Mouse (Mus musculus) frontal cortex, postnatal 25 days (tissue): ENCODE results near the gene Pcp4l1.
"Not testable (repeated sequence)": the region's sequence is repeated elsewhere in the genome, so short reads cannot be mapped to it uniquely, and the experiment has no call there.

Source experiments
- DNase-seq, 2 experiments: peaks; one replicate each; pipeline ENCODE4 v3.0.0; 2022; ENCODE audit warnings: low spot score in 2 of 2

The Pcp4l1 gene

DNA sequence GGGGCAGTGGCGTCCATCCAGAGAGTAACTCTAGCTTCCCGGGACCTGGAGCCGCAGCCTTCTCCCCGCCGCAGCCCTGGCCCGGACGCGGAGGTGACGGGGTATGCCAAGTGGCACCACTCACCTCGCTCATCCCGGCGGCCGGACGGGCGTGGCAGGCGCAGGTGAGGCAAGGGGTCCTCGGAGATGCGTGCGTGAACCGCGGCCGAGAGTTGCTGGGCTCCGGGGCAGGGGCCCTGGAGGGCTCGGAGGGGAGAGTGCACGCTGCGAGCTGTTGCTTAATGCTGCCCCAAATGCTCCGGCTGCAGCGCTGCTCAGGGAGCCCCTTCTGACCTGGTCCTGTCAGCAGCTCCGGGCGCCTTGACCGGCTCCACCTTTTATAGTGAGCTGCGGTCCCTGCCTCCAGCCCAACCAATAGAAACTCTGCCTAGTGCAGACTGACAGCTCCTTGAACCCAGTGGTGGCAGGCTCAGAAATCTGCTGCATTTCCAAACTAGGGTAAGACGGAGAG is at the start of gene Pcp4l1:
Gene Pcp4l1 (minus strand): TSS at position 382 of the 511 bp plus-strand sequence.
- DNase-seq: peak in 1 of 2 experiments; percentile 56

- DNase-seq: no peak
Measured at GRCm38 (mm10) chr1:171245353-171245752, 49.3 kb upstream of the Pcp4l1 start.

DNA sequence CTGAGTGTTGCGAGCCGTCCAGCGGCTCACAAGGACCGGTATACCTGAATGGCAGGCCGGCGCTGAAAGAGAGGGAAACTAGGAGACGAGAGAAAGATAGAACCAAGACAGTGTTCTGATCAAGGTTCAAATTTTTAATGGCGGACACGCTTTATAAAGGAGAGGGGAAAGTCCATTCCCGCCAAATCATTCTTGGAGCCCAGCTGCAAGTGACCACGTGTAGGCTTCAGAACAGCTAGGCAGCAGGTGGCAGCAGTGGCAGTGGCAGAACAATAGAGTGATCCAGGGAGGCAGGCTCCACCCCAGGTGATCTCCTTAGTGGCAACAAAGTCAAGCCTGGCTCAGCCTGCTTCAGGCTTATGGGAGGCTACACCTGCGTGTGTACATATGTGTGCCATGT is 45.9 kb upstream of the Pcp4l1 start:
- DNase-seq: not testable (repeated sequence)

GRCm38 (mm10) chr1:171240911-171241310 is 44.8 kb upstream of the Pcp4l1 start:
- no peak for DNase-seq

DNA sequence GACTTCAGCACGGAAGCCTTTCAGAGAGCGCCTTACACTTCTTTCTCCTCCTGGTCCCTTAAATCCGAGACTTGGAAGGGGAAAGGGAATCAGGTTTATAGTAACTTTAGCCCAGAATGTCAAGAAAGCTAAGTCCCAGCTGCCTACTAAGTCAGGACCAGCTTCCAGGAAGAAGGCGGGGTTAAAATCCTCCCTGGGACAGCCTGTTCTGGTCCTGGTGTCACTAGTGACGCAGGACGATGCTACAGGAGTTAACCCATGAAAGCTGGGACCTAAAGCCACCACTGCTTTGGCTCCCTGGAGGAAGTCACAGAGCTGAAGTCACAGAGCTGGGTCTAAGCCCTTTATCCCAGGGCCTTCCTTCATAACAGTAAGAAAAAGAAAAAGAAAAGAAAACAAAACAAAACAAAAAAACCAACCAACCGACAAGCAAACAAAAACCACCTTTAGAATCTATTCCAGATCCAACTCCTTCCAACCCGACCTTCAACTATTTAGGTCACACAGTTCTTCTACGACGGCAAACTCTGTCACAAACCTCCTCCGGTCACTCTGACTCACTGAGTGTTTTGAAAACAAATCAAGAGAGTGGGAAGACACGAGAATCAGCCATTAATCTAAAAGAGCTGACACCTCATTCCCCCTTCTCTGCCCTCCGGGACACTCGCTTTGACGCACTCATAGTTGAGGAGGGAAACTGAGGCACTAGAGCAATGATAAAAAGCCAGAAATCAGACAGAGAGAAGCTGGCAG is 44.1 kb upstream of the Pcp4l1 start:
- no peak for DNase-seq

- DNase-seq: no peak
Measured at GRCm38 (mm10) chr1:171238463-171238862, 42.4 kb upstream of the Pcp4l1 start.

DNA sequence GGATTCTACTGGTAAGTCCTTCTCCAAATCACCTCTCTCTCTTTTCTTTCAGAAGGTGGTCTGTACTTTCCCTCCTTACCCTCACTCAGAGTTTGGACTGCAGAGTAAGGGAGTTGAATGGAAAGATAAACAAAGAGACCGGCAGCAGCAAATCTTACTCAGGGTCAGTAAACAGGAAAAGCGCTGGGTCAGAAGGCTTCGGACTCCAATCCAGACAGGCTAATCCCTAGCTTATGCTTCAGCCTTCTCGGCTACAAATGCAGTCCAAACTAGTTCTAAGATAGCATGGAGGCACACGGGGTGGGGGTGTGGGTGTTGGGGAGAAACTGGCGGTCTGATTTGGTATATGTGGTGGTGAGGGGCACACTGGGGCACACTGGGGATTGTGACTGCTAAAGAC is 41.4 kb upstream of the Pcp4l1 start:
- no peak for DNase-seq

- DNase-seq: no peak
Measured at GRCm38 (mm10) chr1:171235791-171236190, 39.7 kb upstream of the Pcp4l1 start.

DNA sequence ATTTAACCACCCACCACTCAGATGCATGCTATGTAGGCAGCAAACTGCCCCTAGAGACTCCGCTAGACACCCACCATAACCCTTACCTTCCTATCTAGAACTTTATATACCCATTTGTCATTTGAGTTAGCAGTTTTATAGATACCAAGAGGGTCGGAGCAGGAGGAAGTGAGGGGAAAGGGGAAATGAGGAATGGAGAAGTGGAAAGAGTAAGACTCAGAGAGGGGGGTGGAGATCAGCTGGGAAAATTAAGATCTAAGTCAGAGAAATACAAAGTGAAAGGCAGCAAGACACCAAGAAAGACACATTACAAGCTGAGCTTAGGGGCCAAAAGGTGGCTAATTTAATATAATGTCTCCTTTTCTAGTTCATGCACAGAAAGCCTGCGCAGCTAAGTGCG is 38.5 kb upstream of the Pcp4l1 start:
- DNase-seq: no peak

DNA sequence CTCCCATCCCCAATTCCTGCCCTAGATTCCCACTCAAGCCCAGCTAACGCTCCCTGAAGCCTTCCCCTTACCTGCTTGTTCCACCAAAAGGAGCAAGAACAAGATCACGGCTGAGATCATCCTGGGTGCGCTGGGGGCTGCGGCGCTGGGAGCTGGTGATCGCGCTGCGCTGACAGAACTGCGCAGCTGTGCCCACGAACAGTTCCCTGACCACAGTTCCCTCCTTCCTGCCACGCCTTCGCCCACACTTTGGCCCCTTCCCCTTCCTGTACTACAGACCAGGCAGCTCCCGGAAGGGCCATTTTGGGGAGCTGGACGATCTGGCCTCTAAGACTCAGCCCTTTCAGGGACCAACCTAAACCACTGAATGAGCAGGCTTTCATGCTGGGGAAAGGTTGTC is 38.1 kb upstream of the Pcp4l1 start, which contains the start of gene Fcer1g:
Gene Fcer1g (minus strand): TSS at position 240 of the 400 bp plus-strand sequence.
- no peak for DNase-seq

DNA sequence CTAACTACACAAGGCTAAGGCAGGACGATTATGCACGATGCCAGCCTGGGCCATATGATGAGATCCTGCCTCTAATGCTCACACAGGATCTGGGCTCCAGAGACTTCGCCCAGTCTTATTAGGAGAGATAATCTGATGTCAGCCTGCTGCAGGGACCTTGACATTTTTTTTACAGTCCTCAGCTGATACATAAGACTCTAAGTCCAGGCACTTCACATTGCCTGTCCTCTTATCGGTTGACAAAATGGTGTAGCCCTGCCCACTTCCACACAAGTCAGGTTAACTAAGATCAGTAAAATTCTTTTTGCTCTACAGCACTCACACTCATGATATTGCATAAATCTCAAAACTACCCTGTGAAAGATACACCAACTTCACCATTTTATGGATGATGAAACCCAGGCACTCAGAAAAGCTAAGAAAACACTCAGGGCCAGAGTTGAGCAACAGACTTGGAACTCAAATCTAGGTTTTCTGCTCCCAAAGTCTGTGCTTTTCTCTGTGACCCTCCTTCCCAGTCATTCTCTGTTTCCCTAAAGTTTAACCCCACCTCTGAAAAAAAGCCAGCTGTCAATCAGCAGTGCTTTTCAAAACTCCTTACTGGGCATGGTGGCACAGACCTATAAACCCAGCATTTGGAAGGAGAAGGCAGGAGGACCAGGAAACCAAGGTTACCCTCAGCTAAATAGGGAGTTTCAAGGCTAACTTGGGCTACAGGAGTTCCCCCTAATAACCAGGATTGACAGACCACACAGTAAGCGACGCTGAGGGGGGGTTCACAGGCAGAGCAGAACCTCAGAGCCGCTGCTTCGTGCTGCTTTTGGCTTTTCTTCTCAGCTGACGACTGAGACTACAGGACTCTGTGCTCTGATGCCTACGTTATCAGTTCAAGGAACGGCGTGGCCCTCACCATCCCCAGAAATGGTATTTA is 37.0 kb upstream of the Pcp4l1 start:
- no peak for DNase-seq

DNA sequence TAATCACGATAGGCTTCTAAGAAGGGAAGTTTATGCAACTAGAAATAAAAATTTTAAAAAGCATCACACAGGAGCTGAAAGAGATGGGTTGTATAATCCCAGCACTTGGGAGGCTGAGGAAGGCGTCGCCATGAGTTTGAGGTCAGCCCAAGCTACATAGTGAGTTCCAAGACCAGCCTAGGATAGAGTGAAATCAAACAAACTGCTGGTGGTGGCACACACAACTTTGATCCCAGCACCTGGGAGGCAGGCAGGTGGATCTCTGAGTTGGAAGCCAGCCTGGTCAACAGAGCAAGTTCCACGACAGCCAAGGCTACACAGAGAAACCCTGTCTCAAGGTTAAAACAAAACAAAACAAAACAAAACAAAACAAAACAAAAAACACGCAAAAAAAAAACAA is 36.3 kb upstream of the Pcp4l1 start:
- no peak for DNase-seq

DNA sequence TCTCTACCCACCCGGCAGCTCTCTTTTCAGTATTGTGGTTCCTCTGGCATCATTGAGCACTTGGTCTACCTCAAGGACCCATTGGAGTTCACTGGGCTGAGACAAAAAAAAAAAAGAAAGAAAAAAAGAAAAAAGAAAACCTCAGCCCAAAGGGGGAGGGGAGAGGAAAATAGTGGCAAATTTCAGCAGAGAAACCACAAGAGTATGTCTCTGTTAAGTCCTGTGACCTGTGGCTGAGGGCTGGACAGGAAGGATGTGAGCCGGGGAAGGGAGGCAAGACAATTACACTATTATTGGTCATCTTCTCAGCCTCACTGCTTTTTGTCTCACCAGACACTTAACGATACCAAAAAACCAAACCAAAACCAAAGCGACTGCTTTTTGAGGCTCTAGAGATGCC is 35.8 kb upstream of the Pcp4l1 start:
- no peak for DNase-seq

DNA sequence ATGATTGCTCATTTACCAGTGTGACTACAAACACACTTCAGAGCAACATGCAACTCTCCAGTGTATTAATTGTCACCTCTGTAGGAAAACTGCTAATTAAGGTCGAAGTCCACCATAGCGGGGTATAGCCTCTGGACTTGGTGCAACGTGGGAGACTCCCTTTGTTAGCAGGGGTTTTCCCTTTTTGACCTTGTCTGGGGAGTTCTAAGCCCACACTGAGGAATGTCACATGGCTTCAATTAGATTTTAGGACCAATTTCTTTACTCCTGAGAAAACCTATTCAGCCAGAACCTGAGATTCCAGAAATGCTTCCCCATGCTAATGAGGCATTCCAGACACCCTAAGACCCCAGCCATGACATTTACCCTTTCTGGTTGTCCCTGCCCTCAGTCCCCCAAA is 34.1 kb upstream of the Pcp4l1 start:
- DNase-seq: no peak

DNA sequence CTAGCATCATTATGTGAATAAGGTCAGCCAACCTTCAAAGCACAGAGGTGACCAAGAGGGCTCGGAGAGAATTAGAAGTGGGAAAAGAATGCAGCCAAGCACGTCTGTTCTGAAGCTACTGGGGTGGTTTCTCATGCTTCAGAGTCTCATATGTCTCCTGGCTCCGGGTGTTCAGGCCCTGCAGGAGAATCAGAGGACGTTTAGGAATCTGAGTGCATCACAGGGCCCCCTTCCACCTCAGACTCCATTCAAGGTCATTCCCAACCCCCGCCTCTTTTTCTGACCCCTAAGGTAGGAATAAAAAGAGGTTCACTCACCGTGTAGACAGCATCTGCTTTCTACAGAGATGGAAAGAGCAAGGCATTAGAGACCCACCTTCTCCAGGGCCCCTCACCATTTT is 33.7 kb upstream of the Pcp4l1 start:
- no peak for DNase-seq

DNA sequence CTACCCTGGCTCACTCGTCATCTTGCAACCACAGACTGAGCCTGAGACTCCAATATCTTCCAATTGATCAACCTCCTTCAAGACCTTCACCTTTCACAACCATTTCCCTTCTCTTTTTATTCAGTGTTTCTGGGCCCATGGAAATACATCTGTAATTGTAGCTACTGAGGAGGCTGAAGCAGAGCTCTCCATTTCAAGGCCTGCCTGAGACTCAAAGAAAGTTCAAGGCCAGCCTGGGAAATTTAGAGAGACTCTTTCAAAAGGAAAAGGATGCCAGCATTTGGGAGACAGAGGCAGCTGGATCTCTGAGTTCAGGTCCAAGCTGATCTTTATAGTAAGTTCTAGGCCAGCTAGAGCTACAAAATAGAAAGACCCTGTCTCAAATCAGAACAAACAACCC is 31.8 kb upstream of the Pcp4l1 start:
- DNase-seq: no peak

- no peak for DNase-seq
Measured at GRCm38 (mm10) chr1:171226780-171227179, 30.7 kb upstream of the Pcp4l1 start.

DNA sequence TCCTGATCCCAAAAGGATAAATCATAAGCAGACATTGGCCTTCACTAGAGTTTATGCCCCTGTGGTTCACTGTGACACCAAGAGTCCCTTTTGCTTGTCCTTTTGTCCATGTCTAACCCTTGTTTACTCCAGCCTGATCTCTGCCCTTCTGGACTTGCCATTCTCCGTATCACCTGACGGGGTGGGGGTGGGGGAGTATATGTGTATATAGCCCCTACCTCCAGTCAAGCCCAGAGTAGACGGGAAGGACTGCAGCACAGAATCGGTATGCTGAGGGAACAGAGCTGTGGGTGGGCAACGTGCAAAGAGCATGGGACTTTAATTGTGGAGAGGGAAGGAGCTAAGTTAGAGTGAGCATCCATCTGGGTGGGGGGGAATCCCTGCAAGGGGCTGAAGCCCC is 28.8 kb upstream of the Pcp4l1 start, which contains the start of gene Apoa2:
Gene Apoa2 (plus strand): TSS at position 198 of the 400 bp plus-strand sequence.
- DNase-seq: no peak

DNA sequence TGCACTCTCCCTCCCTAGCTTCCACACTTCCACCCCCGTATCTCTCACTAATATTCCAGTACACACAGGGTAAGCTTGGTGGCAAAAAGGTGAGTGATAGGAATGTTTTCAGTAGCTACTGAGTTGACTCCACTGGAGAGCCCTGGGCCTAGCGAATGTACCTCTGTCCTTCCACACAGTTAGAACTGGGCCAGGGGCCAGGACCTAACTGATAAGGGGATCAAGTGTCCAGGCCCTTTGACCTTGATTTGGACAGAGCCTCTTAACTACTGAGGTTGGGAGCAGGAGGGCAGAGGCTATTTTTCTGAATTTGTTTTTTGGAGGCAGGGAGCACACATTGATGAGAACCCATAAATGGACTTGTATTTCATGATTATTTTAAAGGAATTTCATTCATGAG is 27.7 kb upstream of the Pcp4l1 start:
- no peak for DNase-seq

DNA sequence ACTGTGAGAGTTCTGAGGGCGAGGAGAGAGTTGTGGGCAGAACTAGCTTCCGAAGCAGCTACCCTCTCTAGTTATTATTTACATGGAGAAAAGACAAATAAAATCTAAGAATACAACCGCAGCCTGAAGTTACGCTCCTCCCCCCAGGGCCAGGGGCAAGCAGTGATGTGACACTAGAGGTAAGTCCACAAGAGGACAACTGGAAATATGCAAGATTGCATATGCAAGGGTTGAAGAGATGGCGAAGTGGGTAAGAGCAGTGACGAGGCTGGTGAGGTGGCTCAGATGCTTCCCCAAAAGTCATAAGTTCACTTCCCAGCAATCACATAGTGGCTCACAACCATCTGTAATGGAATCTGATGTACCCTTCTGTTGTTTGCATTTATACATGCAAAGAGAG is 27.1 kb upstream of the Pcp4l1 start:
- no peak for DNase-seq

DNA sequence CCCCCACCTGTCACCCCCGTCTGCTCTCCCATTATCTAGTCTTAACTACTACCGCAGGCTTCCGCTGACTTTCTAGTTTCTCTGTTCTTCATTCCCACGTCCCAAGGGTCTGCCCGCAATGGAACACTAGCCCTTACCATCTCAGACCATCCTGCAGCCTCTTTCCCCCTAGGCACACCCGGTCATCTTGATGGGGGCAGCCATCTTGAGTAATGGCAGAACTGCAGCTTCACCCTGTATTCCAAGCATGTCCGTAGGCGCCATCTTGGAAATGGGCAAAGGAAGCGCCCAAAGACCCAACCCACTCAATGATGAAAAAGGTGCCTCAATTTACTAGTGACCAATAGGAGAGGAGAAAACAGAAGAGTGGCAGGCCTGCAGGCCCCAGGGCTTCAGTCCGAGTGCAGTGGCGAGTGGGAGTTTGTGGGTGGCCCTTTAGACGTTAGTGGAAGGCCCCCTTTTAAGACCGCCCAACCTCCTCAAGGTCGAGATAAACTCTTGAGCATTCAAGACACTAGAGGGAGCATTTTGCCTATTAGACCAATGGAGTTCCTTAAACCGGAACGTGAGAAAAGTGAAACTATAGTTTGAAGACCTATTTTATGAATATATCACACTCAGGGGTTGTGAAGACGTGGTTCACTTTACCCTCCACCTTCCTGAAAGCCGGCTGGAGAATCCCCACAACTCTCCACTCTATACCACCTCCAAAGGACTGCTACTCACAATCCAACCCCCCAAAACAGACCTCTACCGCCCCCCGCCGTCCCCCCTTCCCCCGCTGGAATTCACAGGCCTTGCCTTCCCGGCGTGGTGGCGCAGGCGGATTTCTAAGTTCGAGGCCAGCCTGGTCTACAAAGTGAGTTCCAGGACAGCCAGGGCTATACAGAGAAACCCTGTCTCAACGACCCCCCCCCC is 26.4 kb upstream of the Pcp4l1 start, which contains the start of gene Tomm40l:
Gene Tomm40l (minus strand): TSS at position 277 of the 918 bp plus-strand sequence.
- peak; percentile 77 to 90 for DNase-seq
